Mouse (Mus musculus): ENCODE results near the gene Tbcb.
"Not testable (repeated sequence)": the region's sequence is repeated elsewhere in the genome, so short reads cannot be mapped to it uniquely, and the experiment has no call there.

- TF ChIP-seq CTCF (IDR thresholded peaks at IDR 0.05; ENCODE audit: low read depth, low read length); POLR2A (IDR thresholded peaks at IDR 0.05; ENCODE audit: insufficient read depth, low read length); EP300 (IDR thresholded peaks at IDR 0.05; ENCODE audit: insufficient read depth, low read depth, low read length): not testable (repeated sequence)
Measured at GRCm38 (mm10) chr7:30206364-30206763, 25.7 kb downstream of the Tbcb start.

Data from ES-Bruce4 (cell line).